11 mouse cellular contexts compared by ENCODE assay signal in genomic region chr2:72241714-72242472, GRCm38 (mm10). TPM values are rescaled to one million over a fixed set of nuclear protein-coding genes. Genes with fewer than 3 reads are reported as not detected.
DNase-seq lines count a peak whose midpoint lies in the region; ATAC-seq and TF ChIP-seq lines count a peak whose summit lies in the region.
"Had no signal": no experiment of that assay in that cellular context is flagged by ENCODE, and none has a peak within 500 bp of the region (broad histone marks: within the 10 kb centered on the region; RNA-seq: fewer than 3 reads in every experiment).

No protein-coding gene starts in this region.

- H3K4me3 ChIP-seq in lung, embryonic 14.5 days (ENCODE audit: low read depth, low read length), result peak overlapping the region; percentile 17; the same call in 1 of the 2 replicates
- H3K4me3 ChIP-seq in embryonic facial prominence, embryonic 12.5 days, result no peak overlapping the region
- H3K4me3 ChIP-seq in heart, postnatal 0 days (ENCODE audit: low read depth, low read length), result no peak overlapping the region
- H3K4me3 ChIP-seq in liver, postnatal 0 days (ENCODE audit: low read depth, low read length), result 0 out of 2 replicates have a peak overlapping the region, but pooled peaks have one; percentile 11
- no peak overlapping the region for H3K4me3 ChIP-seq in layer of hippocampus, adult 2 months

- H3K9ac ChIP-seq in lung, embryonic 14.5 days, result no peak overlapping the region
- H3K9ac ChIP-seq in embryonic facial prominence, embryonic 12.5 days, result peak overlapping the region; percentile 27; the same call in 1 of the 2 replicates
- no peak overlapping the region; the same call in 1 of the 2 replicates for H3K9ac ChIP-seq in heart, postnatal 0 days (replicated peaks; ENCODE audit: low read depth, low read length)
- H3K9ac ChIP-seq in liver, postnatal 0 days (replicated peaks), result no peak overlapping the region

- H3K4me2 ChIP-seq in lung, embryonic 14.5 days, result peak overlapping the region; percentile 47; the same call in 1 of the 2 replicates
- peak overlapping the region; percentile 35 for H3K4me2 ChIP-seq in embryonic facial prominence, embryonic 12.5 days (replicated peaks)
- H3K4me2 ChIP-seq in heart, postnatal 0 days (ENCODE audit: low read depth, low read length), result no peak overlapping the region
- H3K4me2 ChIP-seq in liver, postnatal 0 days (ENCODE audit: low read depth, low read length), result 0 out of 2 replicates have a peak overlapping the region, but pooled peaks have one; percentile 27

- peak; percentile 29 for DNase-seq in lung, embryonic 14.5 days
- no peak for DNase-seq in lung, adult 18-20 months
- DNase-seq in heart, postnatal 0 days (ENCODE audit: low spot score), result no peak
- DNase-seq in liver, postnatal 0 days, result peak; percentile 33
- DNase-seq in layer of hippocampus, adult 2 months (ENCODE audit: low spot score in 2 of 2), result no peak
- no peak for DNase-seq in layer of hippocampus, adult 11-12 months (ENCODE audit: low spot score)
- DNase-seq in adrenal gland, adult (ENCODE audit: inconsistent age in 2 of 2, low spot score in 1 of 2), result no peak
- DNase-seq: cerebellum, postnatal 14 days; kidney, postnatal 14 days; thymus, postnatal 36 days had no signal

- TF ChIP-seq CTCF in lung, embryonic 14.5 days (IDR thresholded peaks at IDR 0.05; ENCODE audit: low read depth), result no peak
- no peak for TF ChIP-seq CTCF in heart, postnatal 0 days (IDR thresholded peaks at IDR 0.05; ENCODE audit: low read depth)
- no peak for TF ChIP-seq CTCF in liver, postnatal 0 days (IDR thresholded peaks at IDR 0.05; ENCODE audit: low read depth)
- TF ChIP-seq CTCF in layer of hippocampus, adult 2 months (conservative IDR thresholded peaks at IDR 0.05), result no peak

- H3K27ac ChIP-seq in lung, embryonic 14.5 days (ENCODE audit: low read depth), result no peak overlapping the region
- H3K27ac ChIP-seq in embryonic facial prominence, embryonic 12.5 days, result no peak overlapping the region
- peak overlapping the region; percentile 89 for H3K27ac ChIP-seq in heart, postnatal 0 days (ENCODE audit: low read depth)
- no peak overlapping the region for H3K27ac ChIP-seq in liver, postnatal 0 days (ENCODE audit: low read depth)
- H3K27ac ChIP-seq in layer of hippocampus, adult 2 months, result no peak overlapping the region

- H3K9me3 ChIP-seq in lung, embryonic 14.5 days (ENCODE audit: low read depth, low read length), result no peaks in the 10 kb centered on the region
- no peaks in the 10 kb centered on the region for H3K9me3 ChIP-seq in embryonic facial prominence, embryonic 12.5 days
- no peaks in the 10 kb centered on the region for H3K9me3 ChIP-seq in heart, postnatal 0 days (replicated peaks; ENCODE audit: control insufficient read depth, low read length)
- H3K9me3 ChIP-seq in liver, postnatal 0 days (ENCODE audit: low read length), result no peaks in the 10 kb centered on the region

- no peaks in the 10 kb centered on the region for H3K27me3 ChIP-seq in lung, embryonic 14.5 days (ENCODE audit: insufficient read depth, low read length)
- no peaks in the 10 kb centered on the region for H3K27me3 ChIP-seq in embryonic facial prominence, embryonic 12.5 days
- no peaks in the 10 kb centered on the region for H3K27me3 ChIP-seq in heart, postnatal 0 days (ENCODE audit: control insufficient read depth, insufficient read depth, low read length)
- H3K27me3 ChIP-seq in liver, postnatal 0 days (ENCODE audit: insufficient read depth, low read length), result no peaks in the 10 kb centered on the region

- TF ChIP-seq EP300 in heart, postnatal 0 days (IDR thresholded peaks at IDR 0.05; ENCODE audit: low read depth), result no peak
- TF ChIP-seq EP300 in liver, postnatal 0 days (IDR thresholded peaks at IDR 0.05; ENCODE audit: low read depth), result no peak

- WGBS in lung, embryonic 14.5 days, result 39% methylated on average over 14 of the region's 14 CpGs
- 48% methylated on average over 14 of the region's 14 CpGs for WGBS in embryonic facial prominence, embryonic 12.5 days
- WGBS in heart, postnatal 0 days, result 43% methylated on average over 14 of the region's 14 CpGs
- WGBS in liver, postnatal 0 days (ENCODE audit: insufficient replicate concordance), result 64% methylated on average over 14 of the region's 14 CpGs

- ATAC-seq in lung, embryonic 14.5 days (ENCODE audit: insufficient read depth), result no peak
- no peak for ATAC-seq in embryonic facial prominence, embryonic 12.5 days (ENCODE audit: insufficient number of reproducible peaks, insufficient read depth, low FRiP score, low TSS enrichment)
- 0 out of 2 replicates have a peak, but pooled peaks have one; percentile 12 for ATAC-seq in heart, postnatal 0 days (ENCODE audit: insufficient read depth, low read depth)
- ATAC-seq in liver, postnatal 0 days, result no peak

- no peaks in the 10 kb centered on the region for H3K4me1 ChIP-seq in lung, embryonic 14.5 days (ENCODE audit: insufficient read depth)
- H3K4me1 ChIP-seq in embryonic facial prominence, embryonic 12.5 days, result peaks cover 22% of the 10 kb centered on the region
- H3K4me1 ChIP-seq in heart, postnatal 0 days (ENCODE audit: control insufficient read depth, insufficient read depth), result peaks cover 31% of the 10 kb centered on the region
- H3K4me1 ChIP-seq in liver, postnatal 0 days (ENCODE audit: insufficient read depth), result no peaks in the 10 kb centered on the region

- H3K36me3 ChIP-seq in lung, embryonic 14.5 days (ENCODE audit: insufficient read depth), result no peaks in the 10 kb centered on the region
- no peaks in the 10 kb centered on the region for H3K36me3 ChIP-seq in embryonic facial prominence, embryonic 12.5 days
- H3K36me3 ChIP-seq in heart, postnatal 0 days (replicated peaks; ENCODE audit: control insufficient read depth, insufficient read depth, low read length), result no peaks in the 10 kb centered on the region
- peaks cover 6% of the 10 kb centered on the region for H3K36me3 ChIP-seq in liver, postnatal 0 days (replicated peaks; ENCODE audit: insufficient read depth, low read length)

RNA-seq across cellular contexts. Expression of gene Map3k20, which starts 43.5 kb away (rescaled TPM):
- 36.4 and 37.5 TPM in 2 replicates for polyA plus RNA-seq in lung, embryonic 14.5 days (2014; fragmentation: Nextera tagmentation; extraction: Ambion mirVana)
- polyA plus RNA-seq in embryonic facial prominence, embryonic 12.5 days (2016; fragmentation: Nextera tagmentation; extraction: Ambion mirVana), result 9.6 and 10.9 TPM in 2 replicates
- 95.0 and 108 TPM in 2 replicates for total RNA-seq in heart, postnatal 0 days (2014; rRNA removed; ENCODE audit: low replicate concordance)
- polyA plus RNA-seq in heart, postnatal 0 days (2015; fragmentation: Nextera tagmentation; extraction: Ambion mirVana), result 24.4 and 26.1 TPM in 2 replicates
- polyA plus RNA-seq in liver, postnatal 0 days (2015; fragmentation: Nextera tagmentation; extraction: Ambion mirVana), result 4.0 and 4.8 TPM in 2 replicates
- total RNA-seq in layer of hippocampus, adult 2 months (2021), result 10 to 100 TPM in 1 of 2 experiments, 1 to 10 TPM in 1; 9.0 to 13.9 TPM

Comparison
In these comparisons a context has a peak if more than half of its experiments do, and no peak if none do; other contexts are left out.
1. DNase-seq: peak in lung, embryonic 14.5 days (single experiment) and liver, postnatal 0 days (single experiment); none in lung, adult 18-20 months (0 of 2), heart, postnatal 0 days (single experiment), layer of hippocampus, adult 2 months (0 of 2), layer of hippocampus, adult 11-12 months (single experiment) and adrenal gland, adult (0 of 2).
2. H3K4me3 ChIP-seq: peak in lung, embryonic 14.5 days (single experiment) and liver, postnatal 0 days (single experiment); none in embryonic facial prominence, embryonic 12.5 days (single experiment), heart, postnatal 0 days (single experiment) and layer of hippocampus, adult 2 months (single experiment).